Mouse (Mus musculus) bone marrow, adult 2 months (tissue): ENCODE results near the gene Scd1.

Experiments used
- CTCF ChIP-seq: fragments of 200-500 bp; IDR thresholded peaks from 2 replicates; pipeline ENCODE4 v1.5.1; 2011; ENCODE audit warnings: low read length, control low read depth; ENCODE audit not compliant: control insufficient read depth, insufficient read depth
- POLR2A ChIP-seq: fragments of 200-500 bp; IDR thresholded peaks from 2 replicates; pipeline ENCODE4 v1.6.1; 2011; ENCODE audit warnings: low read depth, mild to moderate bottlenecking, control low read depth, low read length, borderline replicate concordance; ENCODE audit not compliant: control insufficient read depth

DNA sequence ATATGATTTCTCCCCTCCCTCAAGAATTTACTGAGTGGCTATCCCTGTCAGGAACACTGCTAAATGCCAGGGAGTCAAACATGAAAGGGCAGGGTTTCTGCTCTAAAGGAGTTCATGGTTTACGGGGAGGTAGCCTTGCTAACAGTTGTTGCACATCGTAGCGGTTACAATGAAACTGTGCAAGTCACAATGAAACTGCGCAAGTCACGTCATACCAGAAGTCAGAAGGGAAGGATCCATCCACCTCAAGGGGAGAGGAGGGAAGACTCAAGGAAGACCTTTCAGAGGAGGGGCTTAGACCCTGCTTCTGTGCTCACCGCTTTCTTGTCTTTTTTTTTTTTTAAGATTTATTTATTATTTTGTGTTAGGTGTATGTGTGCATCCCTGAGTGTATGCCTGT is 47.2 kb upstream of the Scd1 start:
- TF ChIP-seq CTCF (no peak), POLR2A (no peak)
